Mouse (Mus musculus) right cerebral cortex, postnatal 14 days (tissue): ENCODE measurements around the gene Cenpb.
A peak's percentile ranks its signal among the peaks of the same experiment; 100 is the strongest.

Source experiments
- DNase-seq: peaks from one replicate; pipeline ENCODE4 v3.0.0; 2022

Gene Cenpb

DNA sequence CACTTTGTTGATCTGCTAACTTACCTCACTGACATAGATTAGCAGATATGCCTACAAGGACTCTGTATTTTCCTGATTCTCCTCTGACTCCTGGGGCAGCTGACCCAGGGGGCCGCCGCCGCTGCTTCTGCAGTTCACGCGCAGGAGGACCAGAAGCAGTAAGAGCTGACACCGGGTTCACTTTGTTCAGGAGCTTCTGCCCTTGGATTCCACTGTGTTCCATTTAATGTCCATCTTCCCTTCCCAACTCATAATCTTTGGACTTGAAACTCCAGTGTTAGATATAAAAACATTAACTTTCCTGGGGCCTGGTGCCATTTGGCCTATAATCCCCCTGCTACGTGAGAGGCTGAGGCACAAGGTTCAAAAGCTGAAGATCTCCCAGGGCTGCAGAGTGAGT is 15.9 kb downstream of the Cenpb start:
- DNase-seq, result no peak

DNA sequence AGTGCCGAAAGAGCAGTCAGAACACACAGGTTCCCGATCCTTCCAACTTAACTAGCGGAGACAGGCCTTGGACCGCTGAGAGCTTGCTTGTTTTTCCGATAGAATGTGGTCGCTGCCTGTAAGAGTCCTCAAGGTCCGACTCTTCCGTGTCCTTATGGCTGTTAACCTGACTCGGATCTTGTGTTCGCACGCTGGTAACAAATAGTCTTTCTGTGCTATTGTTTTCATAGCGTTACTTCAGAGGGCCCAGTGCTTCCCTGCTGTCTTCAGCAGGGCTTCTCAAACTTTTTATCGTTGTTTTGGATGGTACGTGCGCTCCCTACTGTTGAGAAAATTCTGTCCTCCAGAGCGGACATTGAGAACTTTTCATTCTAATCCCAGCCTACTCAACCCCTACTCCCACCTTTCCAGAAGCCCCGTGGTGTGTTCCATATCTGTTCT is 19.2 kb downstream of the Cenpb start:
- DNase-seq, result no peak

DNA sequence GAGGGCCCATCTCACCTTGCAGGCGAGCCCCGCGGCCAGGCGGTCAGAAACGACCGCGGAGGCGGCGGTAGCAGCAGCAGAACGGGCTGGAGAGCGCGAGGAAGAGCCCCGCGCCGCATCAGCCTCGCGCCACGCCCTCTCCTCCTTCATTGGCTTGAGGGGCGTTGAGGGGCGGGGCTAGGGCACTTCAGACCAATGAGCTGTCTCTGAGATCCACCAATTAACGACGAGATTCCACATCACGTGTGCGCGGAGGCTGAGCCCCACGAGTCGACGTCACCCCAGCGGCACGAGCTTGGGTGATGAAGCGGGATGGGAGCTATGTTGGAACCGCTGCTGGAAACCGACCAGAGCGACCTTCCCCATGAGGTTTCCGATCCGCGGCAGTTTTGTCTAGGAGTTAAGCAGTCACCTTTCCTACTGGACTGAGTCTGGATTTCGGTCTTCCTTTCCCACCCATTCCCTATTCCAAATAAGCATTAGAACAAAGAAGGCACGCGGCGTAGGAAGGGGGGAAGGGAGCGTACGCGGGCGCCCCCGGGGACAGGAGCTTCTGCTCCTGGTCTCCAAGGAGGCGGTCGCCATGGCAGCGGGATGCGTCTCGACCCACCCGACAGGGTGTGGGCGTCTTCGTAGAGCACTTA is 19.8 kb downstream of the Cenpb start, which contains the start of gene 1700037H04Rik:
TSS of gene 1700037H04Rik (minus strand) at position 144 of the 644 bp plus-strand sequence.
- peak; percentile 97 for DNase-seq

DNA sequence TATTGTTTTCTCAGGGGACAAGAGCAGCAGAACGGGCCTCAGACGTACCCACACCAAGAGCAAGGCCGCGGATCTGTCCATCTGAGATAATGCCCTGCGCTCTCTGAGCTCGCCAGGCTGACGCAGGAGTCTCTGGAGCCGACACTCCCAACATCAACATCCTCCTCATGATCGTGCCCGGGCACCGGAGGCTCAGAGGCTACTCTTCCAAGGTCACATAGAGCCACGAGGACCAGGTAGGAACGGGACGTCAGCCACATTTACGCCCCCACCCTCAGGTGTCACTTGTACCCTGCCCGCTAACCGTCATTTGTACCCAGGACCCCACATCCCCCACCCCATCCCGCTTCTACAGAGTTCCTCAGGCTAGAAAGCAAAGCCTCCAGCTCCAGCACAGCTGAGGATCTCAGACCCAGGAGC is 20.4 kb downstream of the Cenpb start:
- DNase-seq, result no peak

DNA sequence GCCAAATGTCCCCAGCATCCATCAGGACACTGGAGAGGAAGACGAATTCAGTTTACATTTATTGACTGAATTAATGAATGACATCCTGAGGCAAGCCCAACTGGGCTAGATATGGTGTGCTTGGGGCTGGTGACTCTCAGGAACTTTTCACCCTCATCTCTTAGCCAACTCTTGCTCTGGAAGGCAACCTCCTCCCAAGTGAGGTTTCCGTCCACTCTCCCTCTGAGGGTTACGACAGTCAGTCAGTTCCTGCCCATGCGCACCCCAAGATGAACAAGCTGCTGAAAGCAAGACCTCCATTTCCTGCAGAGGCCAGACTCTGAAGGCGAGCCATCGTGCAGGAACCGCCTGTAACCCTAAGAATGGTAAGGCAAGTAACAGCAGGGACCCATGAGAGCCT is 22.9 kb downstream of the Cenpb start:
- DNase-seq, result no peak

DNA sequence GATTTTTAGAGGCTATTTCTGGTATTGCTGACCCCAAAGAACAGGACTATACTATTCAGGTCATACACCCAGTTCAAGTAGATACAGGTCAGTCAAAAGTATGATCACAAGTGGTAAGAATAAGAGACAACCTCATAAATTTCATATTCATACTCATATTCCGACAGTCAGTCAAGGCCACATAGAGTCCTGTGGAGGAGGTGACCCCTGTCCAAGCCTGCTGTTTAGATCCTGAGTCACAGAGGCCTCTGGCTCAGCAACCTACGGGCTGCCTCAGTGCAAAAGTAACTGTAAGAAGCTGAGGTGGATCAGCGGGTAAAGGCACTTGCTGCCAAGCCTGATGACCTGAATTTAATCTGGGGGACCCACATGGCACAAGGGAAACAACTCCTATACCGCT is 25.8 kb downstream of the Cenpb start:
- DNase-seq, result no peak

DNA sequence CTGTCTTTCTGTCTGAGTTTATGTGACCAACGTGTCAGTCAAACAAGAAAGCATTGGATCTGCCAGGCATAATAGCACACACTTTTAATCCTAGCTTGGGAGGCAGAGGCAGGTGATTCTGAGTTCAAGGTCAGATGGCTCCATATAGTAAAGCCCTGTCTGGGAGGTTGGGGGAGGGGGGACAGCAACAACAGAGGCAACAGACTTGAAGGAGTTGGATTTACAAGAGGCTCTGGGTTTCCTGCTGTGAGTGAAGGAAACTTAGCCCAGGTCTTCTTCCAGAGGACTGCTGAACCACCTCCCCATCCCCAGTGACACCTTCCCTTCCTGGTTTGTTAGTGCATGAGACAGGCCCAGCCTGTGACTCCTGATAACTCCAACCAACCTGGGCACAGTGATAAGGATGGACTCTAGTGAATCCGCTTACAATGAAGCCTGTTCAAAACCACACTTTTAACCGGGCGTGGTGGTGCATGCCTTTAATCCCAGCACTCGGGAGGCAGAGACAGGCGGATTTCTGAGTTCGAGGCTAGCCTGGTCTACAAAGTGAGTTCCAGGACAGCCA is 27.6 kb downstream of the Cenpb start:
- no peak for DNase-seq

DNA sequence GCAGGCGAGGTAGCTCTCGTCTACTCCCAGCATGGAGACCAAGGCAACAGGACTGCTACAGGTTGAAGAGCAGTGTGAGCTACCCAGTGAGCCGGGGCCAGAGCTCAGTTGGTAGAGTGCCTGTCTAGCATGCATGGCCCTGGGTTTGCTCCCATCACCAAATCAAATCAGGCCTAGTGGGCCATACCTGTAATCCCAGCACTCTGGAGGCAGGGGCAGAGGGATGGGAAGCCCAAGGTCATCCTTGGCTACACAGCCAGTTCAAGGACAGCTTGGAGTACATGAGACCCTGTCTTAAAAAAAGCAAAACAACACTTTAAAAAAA is 30.7 kb downstream of the Cenpb start:
- no peak for DNase-seq

DNA sequence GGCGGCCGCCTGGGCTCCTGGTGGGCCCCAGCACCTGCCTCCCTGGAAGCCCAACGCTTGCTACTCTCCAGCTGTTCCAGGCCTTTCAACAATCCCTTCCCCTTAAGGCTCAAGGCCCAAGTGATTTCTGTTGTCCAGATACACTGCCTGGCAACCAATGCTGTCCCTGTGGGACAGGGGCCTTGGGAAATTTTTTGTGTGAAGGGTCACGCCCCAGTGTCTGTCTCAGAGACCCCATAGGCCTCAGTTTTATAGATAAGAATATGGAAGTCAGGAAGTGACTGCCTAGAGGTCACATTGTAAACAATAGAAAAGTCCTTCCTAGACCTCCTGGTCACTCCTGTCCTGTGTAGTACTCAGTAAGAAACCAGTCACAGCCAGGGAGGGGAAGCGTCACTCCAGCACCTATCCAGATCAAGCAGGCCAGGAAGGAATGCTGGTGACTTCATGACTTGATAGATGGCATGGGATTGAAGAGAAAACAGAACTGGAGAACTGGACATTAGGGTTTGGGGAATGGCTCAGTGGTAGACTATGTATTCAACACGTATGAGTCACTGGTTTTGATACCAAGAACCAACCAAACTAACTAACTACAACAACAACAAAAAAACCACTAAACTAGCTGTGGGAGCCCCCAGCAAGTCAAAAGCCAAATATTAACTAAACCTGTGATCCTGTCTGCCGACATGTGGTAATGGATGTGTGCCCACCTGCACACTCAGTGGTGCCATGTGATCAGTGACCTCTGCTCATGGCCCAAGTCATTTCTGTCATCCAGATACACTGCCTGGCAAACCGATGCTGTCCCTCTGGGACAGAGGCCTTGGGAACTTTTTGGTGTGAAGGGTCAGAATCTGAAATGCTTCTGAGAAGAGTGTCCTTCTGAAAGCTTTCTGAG is 31.3 kb downstream of the Cenpb start:
- DNase-seq, result no peak

DNA sequence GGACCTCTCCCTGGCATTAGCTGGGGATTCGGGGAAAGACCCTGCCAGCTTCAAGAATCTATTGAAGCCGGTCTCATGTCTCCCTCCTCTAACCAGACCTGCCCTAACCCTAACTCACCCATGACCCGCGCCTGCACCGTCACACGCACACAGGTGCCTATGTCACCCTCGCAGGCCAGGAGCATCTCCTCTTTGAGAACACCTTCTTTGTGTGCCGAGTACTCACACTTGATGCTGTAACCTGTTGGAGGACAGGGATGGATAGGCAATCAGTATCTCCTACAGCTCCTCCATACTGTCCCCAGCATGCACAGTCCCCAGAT is 32.9 kb downstream of the Cenpb start:
- no peak for DNase-seq

DNA sequence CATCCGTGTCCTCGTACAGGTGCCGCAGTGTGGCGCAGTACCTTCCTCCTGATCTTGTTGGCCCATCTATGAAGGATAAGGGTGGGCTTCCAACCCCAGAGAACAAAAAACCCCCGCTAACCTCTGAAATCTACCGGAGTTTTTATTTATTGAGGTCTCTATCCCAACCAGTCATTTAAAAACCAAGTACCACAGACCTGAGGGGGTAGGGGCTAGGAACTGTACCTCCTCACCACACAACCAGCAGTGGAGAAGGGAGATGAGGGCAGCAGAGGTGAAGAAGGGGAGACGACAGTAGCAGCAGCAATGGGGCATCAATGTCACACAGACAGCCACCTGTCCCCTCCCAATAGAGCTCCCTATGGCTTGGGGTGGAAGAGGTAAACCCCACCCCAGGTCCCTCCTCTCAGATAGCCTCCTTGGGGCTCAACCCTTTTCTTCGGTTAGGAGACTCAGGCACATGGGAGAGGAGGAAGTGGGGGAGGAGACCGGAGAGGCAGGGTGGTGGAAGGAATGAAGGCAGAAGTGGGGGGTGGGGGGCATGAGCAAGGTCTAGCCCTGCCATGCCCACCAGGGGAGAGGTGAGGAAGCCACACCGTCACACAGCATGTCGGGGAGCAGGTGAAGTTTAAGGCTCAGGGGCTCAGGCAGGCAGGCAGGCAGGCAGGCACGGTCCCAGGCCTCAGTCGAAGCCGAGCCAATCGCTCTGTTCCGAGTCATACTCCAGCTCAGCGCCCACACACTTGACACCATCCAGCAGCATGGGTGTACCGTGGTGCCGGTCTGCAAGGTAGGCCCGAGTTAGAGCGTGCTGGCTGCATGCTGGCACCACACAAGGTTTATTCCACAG is 33.4 kb downstream of the Cenpb start:
- DNase-seq, result no peak

DNA sequence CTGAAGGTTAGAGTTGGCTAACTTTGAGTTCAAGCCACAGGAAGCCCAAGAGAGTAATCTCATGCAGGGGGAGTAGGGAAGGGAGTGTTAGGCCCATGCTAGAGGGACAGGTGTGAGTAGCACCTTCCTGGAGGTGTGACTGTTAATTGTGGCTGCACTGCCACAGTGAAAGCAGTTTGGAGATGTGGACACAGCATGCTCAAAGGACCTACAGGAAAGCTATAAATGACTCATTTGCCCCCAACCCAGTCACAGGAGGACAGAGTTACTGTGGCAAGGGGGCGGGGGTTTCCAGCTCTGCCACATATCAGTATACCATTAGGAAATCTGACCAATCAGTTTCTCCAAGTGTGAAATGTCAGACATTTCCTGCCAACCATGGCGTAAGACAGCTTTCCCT is 34.3 kb downstream of the Cenpb start:
- no peak for DNase-seq

DNA sequence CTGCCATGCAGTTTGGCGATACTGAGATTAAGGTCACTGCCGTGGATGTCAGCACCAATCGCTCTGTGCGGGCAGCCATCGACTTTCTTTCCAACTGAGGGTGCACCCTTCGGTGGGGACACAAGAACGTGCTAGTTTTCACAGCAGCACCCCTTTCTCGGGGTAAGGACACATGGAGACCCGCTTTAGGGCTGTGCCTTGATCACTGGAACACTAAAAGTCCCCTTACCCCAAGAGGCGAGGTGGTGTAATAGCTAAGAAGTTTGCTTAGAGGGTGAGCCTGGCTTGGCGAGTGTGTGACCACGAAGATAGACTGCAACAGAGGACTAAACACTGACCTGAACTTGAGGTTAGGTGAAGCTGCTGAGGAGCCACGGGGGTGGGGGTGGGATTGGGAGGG is 34.7 kb downstream of the Cenpb start:
- DNase-seq, result no peak

DNA sequence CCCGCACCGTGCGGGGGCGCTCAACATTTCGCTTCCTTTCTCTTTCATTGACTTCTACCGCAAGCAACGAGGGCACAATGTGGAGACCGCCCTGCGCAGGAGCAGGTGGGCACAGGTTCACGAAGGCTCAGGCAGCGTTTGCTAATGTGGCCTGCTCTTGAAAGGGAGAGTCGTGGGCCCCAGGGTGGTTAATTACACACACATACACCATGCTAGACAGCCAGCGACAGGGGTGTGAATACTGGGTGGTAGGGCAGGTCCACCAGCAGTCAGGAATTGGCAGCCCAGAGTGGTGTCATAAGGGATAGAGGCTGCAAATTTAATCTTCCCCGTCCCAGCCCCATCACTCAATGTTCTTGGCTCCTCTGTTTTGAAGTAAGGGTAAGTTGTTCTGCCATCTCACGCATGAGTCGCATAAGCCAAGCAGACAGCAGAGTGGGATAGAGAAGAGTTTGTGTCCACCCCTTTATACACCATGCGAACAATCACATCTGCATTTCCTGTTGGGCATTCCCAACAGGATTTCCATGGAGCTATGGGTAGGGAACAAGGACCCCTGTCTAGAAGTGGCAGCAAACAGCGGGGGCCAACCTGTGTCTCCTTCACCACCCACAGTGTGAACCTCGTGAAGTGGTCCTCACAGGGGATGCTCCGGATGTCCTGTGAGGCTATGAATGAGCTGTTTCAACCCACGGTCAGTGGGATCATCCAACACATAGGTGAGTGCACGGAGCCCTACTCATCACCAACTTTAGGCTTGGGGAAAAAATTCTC is 36.7 kb downstream of the Cenpb start:
- DNase-seq, result no peak

DNA sequence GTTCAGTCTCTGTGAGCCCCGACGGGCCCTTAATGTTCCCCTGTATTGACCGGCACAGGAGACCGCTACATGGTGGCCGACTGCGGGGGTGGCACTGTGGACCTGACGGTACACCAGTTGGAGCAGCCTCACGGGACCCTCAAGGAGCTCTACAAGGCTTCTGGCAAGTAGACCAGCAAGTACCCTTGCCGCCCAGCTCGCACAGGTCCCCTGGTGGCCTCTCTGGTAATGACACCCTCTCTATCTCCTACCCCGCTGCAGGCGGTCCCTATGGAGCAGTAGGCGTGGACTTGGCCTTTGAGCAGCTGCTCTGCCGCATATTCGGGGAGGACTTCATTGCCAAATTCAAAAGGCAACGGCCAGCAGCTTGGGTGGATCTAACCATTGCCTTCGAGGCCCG is 37.3 kb downstream of the Cenpb start:
- DNase-seq, result peak; percentile 72

DNA sequence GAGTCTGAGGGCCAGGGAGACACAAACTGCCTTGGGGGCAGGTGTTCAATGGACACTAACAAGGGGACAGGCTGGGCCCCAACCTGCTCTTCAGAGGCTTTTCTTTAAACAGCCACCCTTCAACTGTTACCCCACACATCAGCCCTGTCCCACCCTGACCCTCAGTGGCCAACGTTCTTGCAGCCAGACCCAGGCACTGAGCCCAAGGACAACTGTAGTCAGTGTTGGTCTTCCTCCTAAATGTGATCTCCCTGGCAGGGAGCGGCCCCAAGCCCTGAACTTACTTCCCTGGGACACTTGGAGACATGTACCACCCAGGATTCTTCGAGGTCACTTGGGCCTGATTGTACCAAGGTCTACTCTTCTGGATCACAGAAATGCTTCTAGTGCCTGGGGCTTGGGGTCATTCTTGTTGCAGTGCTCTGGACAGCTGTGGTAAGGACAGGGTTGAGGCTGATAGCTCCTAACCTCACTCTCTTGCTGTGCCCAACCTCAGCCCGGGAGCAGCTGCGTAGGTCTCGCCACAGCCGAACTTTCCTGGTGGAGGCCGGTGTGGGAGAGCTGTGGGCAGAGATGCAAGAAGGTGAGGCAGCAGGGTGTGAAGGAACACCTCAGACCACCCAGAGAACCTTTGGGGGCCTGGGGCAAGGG is 38.4 kb downstream of the Cenpb start:
- DNase-seq, result no peak

DNA sequence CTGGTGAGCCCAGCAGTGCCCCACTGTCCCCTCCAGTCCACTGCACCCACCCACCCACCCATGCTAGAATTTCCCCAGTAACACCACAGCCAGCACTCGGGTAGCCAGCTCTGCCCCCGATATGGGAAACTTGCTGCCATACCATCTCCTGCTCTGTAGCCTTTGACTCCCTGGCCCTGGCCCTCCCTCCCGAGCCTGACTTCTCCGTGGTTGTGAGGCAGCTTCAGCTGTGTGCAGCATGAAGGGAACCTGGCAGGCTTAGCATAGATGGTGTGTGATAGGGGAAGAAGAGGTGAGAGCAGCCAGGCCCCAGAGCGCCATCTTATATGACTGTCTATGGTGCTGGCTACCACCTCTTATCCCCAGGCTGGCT is 39.3 kb downstream of the Cenpb start:
- no peak for DNase-seq

DNA sequence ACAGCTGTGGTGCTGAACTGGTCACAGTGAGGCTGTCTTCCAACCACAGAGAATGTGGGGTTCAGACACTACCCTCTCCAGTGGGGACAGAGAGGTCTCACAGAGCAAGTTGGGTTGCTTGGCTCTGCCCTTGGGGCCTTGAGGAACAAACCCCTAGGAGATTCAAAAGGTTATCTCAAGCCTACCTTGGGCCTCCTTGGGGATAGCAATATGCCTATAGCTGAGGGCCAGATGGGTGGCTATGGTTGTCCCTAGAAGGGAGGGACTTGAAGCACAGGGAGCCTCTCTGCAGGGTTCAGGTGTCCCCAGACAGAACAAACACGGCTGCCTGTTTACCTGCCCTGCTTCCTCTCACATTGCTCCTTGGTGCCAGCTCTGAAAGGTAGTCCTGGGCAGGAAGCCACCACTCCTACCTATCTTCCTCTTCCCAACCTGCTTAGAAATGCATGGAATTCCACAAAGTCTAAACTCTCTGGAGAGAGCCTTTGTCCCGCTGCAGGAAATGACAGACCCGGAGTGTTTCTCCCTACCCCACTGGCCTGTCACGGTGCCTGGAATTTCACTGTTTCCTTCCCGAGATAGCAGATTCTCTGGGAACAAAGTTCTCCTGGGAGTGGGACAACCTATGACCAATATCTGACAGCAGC is 39.9 kb downstream of the Cenpb start:
- DNase-seq, result no peak

DNA sequence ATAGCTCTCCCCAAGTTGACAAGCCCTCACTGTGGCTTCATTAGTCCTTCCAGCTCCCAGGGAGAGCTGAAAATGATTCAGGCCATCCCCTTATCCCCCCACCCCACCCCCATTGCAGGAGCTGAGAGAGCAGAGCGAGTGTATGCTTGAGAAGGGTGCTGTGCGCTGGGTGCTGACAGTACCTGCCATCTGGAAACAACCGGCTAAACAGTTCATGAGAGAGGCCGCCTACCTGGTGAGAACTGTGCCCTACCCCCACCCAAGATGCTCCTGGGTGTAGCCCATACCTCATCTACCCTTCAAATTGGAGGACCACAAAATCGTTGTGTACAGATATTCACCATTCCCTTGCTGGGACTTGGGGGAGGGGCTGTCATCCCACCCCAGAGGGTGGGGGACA is 40.6 kb downstream of the Cenpb start:
- no peak for DNase-seq

DNA sequence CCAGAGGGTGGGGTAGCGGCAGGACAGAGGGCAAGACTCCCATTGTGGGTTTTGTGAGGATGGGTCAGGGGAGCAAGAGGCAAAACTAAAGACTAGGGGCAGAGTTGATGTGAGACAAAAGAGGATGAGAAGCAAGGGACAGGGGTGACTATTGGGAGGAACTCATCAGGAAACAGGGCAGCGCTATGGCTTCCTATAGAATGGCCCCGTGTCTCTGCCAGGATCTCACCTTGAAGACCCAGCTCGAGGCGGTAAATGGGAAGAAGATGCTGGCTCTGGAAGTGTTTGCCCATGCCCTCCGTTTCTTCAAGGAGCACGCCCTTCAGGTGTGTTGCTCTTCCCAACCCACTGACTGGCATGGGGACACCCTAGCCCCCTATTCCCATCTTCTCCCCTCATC is 41.1 kb downstream of the Cenpb start:
- DNase-seq, result no peak

DNA sequence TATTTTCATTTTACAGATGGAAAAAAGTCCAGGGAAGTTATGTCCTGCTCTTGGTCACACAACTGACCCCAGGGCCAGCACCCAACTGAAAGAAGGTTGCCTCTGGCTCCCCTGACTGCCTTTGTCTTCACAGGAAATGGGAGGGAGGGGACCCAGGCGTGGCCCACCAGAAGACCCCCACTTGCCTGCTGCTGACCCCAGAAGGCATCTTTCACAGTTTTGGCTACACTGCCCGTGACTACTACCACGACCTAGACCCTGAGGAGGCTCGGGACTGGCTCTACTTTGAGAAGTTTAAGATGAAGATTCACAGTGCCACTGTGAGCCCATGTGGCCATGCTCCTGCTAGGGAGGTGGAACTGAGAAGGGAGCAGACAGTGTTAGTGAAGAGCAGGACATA is 41.6 kb downstream of the Cenpb start:
- no peak for DNase-seq
